Mouse (Mus musculus) embryonic facial prominence, embryonic 12.5 days (tissue): ENCODE results near the gene Plekha4. TPM values are rescaled to one million over a fixed set of nuclear protein-coding genes. Genes with fewer than 3 reads are reported as not detected.

Experiments used
- ATAC-seq: fragments of 200-750 bp; cut with Nextera tagmentation; 2 replicates; pipeline ENCODE4 v1.8.0; 2017; ENCODE audit not compliant: insufficient number of reproducible peaks, insufficient read depth, low FRiP score, low TSS enrichment
- H3K27ac ChIP-seq: fragments of 300-500 bp; sonication (generic); 2 replicates; pipeline ENCODE4 v1.5.1; 2016; ENCODE audit warnings: mild to moderate bottlenecking
- H3K27me3 ChIP-seq: fragments of 300-500 bp; sonication (generic); 2 replicates; pipeline ENCODE4 v1.6.1; 2016; ENCODE audit warnings: mild to moderate bottlenecking, moderate library complexity
- H3K36me3 ChIP-seq: fragments of 300-500 bp; sonication (generic); 2 replicates; pipeline ENCODE4 v1.6.1; 2016; ENCODE audit warnings: mild to moderate bottlenecking
- H3K4me1 ChIP-seq: fragments of 300-500 bp; sonication (generic); 2 replicates; pipeline ENCODE4 v1.6.1; 2016
- H3K4me2 ChIP-seq: fragments of 300-500 bp; sonication (generic); replicated peaks from 2 replicates; pipeline ENCODE4 v1.6.1; 2016; ENCODE audit warnings: mild to moderate bottlenecking, moderate library complexity
- H3K4me3 ChIP-seq: fragments of 300-500 bp; sonication (generic); 2 replicates; pipeline ENCODE4 v1.5.1; 2016; ENCODE audit warnings: mild to moderate bottlenecking
- H3K9ac ChIP-seq: fragments of 300-500 bp; sonication (generic); 2 replicates; pipeline ENCODE4 v1.6.1; 2016; ENCODE audit warnings: mild to moderate bottlenecking, moderate library complexity
- H3K9me3 ChIP-seq: fragments of 300-500 bp; sonication (generic); 2 replicates; pipeline ENCODE4 v1.6.1; 2016; ENCODE audit warnings: mild to moderate bottlenecking, moderate library complexity
- WGBS: fragments of 180-500 bp; shearing (Covaris S2); methylation state at CpG from one replicate; pipeline ENCODE4 v1.1.7; 2016; 5-methylcytosine and 5-hydroxymethylcytosine counted together
- polyA plus RNA-seq: library from polyadenylated mRNA; unstranded; fragments of >200 nt; fragmentation: Nextera tagmentation; extraction: Ambion mirVana; gene quantifications from 2 replicates; pipeline ENCODE4 v1.2.1, GENCODE M21; 2016

The Plekha4 gene
- polyA plus RNA-seq, 1 experiment from 2014 or later, result 3.0 TPM

GRCm38 (mm10) chr7:45561624-45562520, 35.7 kb downstream of the Plekha4 start:
- no peak overlapping the region for H3K4me3 ChIP-seq
- peaks cover 8% of the 10 kb centered on the region; the same call in 1 of the 2 replicates for H3K4me1 ChIP-seq
- ATAC-seq, result no peak
- H3K27ac ChIP-seq, result peak overlapping the region; percentile 12; the same call in 1 of the 2 replicates
- H3K36me3 ChIP-seq, result no peaks in the 10 kb centered on the region
- H3K9ac ChIP-seq, result no peak overlapping the region
- H3K9me3 ChIP-seq, result no peaks in the 10 kb centered on the region
- no peak overlapping the region for H3K4me2 ChIP-seq
- no peaks in the 10 kb centered on the region for H3K27me3 ChIP-seq
- 45% methylated on average over 12 of the region's 12 CpGs for WGBS

- H3K9ac ChIP-seq, result no peak overlapping the region
- no peaks in the 10 kb centered on the region for H3K9me3 ChIP-seq
- no peak overlapping the region for H3K4me3 ChIP-seq
- no peaks in the 10 kb centered on the region for H3K27me3 ChIP-seq
- ATAC-seq, result no peak
- H3K4me1 ChIP-seq, result peaks cover 15% of the 10 kb centered on the region; the same call in 1 of the 2 replicates
- H3K36me3 ChIP-seq, result no peaks in the 10 kb centered on the region
- no peak overlapping the region for H3K4me2 ChIP-seq
- H3K27ac ChIP-seq, result no peak overlapping the region
- 69% methylated on average over 2 of the region's 2 CpGs for WGBS
These were observed 38.7 kb downstream of the Plekha4 start for GRCm38 (mm10) chr7:45564811-45565210.

- ATAC-seq, result no peak
- no peaks in the 10 kb centered on the region for H3K27me3 ChIP-seq
- H3K4me2 ChIP-seq, result no peak overlapping the region
- peaks cover 15% of the 10 kb centered on the region; the same call in 1 of the 2 replicates for H3K4me1 ChIP-seq
- no peak overlapping the region for H3K9ac ChIP-seq
- H3K9me3 ChIP-seq, result no peaks in the 10 kb centered on the region
- 87% methylated on average over 9 of the region's 9 CpGs for WGBS
- H3K36me3 ChIP-seq, result no peaks in the 10 kb centered on the region
- H3K4me3 ChIP-seq, result no peak overlapping the region
- H3K27ac ChIP-seq, result no peak overlapping the region
These were observed 39.3 kb downstream of the Plekha4 start for GRCm38 (mm10) chr7:45565446-45565845.

- H3K4me3 ChIP-seq, result no peak overlapping the region
- no peak for ATAC-seq
These were observed 41.1 kb downstream of the Plekha4 start for GRCm38 (mm10) chr7:45567112-45567779.

GRCm38 (mm10) chr7:45567780-45568516, 41.8 kb downstream of the Plekha4 start:
- ATAC-seq, result peak; percentile 95
- peak overlapping the region; percentile 64 for H3K4me2 ChIP-seq
- peak overlapping the region; percentile 42 for H3K4me3 ChIP-seq
- H3K27ac ChIP-seq, result peak overlapping the region; percentile 83
- peak overlapping the region; percentile 21 for H3K9ac ChIP-seq
- H3K4me1 ChIP-seq, result peaks cover 20% of the 10 kb centered on the region
- H3K27me3 ChIP-seq, result no peaks in the 10 kb centered on the region
- H3K36me3 ChIP-seq, result no peaks in the 10 kb centered on the region
- H3K9me3 ChIP-seq, result no peaks in the 10 kb centered on the region
- under 1% methylated on average over 24 of the region's 24 CpGs for WGBS

More at GRCm38 (mm10) chr7:45567112-45567779, 41.1 kb downstream of the Plekha4 start:
- H3K9ac ChIP-seq, result no peak overlapping the region
- peak overlapping the region; percentile 64 for H3K4me2 ChIP-seq
- WGBS, result 63% methylated on average over 8 of the region's 8 CpGs
- H3K27me3 ChIP-seq, result no peaks in the 10 kb centered on the region
- H3K27ac ChIP-seq, result no peak overlapping the region
- no peaks in the 10 kb centered on the region for H3K36me3 ChIP-seq
- H3K4me1 ChIP-seq, result peaks cover 22% of the 10 kb centered on the region
- no peaks in the 10 kb centered on the region for H3K9me3 ChIP-seq

- Histone ChIP-seq H3K4me1 (peaks cover 20% of the 10 kb centered on the region), H3K27me3 (no peaks in the 10 kb centered on the region), H3K36me3 (no peaks in the 10 kb centered on the region), H3K27ac (peak overlapping the region; percentile 83), H3K4me2 (peak overlapping the region; percentile 64), H3K4me3 (peak overlapping the region; percentile 42), H3K9me3 (no peaks in the 10 kb centered on the region), H3K9ac (0 out of 2 replicates have a peak overlapping the region, but pooled peaks have one; percentile 21)
- ATAC-seq, result no peak
- 75% methylated on average over 10 of the region's 10 CpGs for WGBS
These were observed 42.7 kb downstream of the Plekha4 start for GRCm38 (mm10) chr7:45568601-45569473.

- 0 out of 2 replicates have a peak, but pooled peaks have one; percentile 48 for ATAC-seq
- Histone ChIP-seq H3K27me3 (no peaks in the 10 kb centered on the region), H3K27ac (peak within 1 kb of the TSS; percentile 86), H3K36me3 (no peaks in the 10 kb centered on the region), H3K9me3 (no peaks in the 10 kb centered on the region), H3K9ac (peak within 1 kb of the TSS; percentile 83), H3K4me1 (peaks cover 20% of the 10 kb centered on the region), H3K4me3 (peak within 1 kb of the TSS; percentile 76), H3K4me2 (peak within 1 kb of the TSS; percentile 70)
- 3% methylated on average over 42 of the region's 42 CpGs for WGBS
These were observed 44.1 kb downstream of the Plekha4 start, which contains the start of gene Bcat2 for GRCm38 (mm10) chr7:45570103-45570741. Bcat2 (plus strand) TSS chr7:45570153.

GRCm38 (mm10) chr7:45571966-45572365, 45.8 kb downstream of the Plekha4 start:
- no peak overlapping the region for H3K4me2 ChIP-seq
- 19% methylated on average over 1 of the region's 1 CpGs for WGBS
- H3K9ac ChIP-seq, result no peak overlapping the region
- H3K36me3 ChIP-seq, result peaks cover 11% of the 10 kb centered on the region
- ATAC-seq, result no peak
- no peak overlapping the region for H3K4me3 ChIP-seq
- H3K27me3 ChIP-seq, result no peaks in the 10 kb centered on the region
- peaks cover 20% of the 10 kb centered on the region for H3K4me1 ChIP-seq
- H3K9me3 ChIP-seq, result no peaks in the 10 kb centered on the region
- no peak overlapping the region for H3K27ac ChIP-seq

GRCm38 (mm10) chr7:45573954-45574353, 47.8 kb downstream of the Plekha4 start:
- no peak overlapping the region for H3K27ac ChIP-seq
- peaks cover 12% of the 10 kb centered on the region for H3K4me1 ChIP-seq
- H3K4me3 ChIP-seq, result no peak overlapping the region
- H3K9ac ChIP-seq, result no peak overlapping the region
- ATAC-seq, result no peak
- no peak overlapping the region for H3K4me2 ChIP-seq
- peaks cover 24% of the 10 kb centered on the region for H3K36me3 ChIP-seq
- H3K27me3 ChIP-seq, result no peaks in the 10 kb centered on the region
- WGBS, result 79% methylated on average over 8 of the region's 8 CpGs
- no peaks in the 10 kb centered on the region for H3K9me3 ChIP-seq
